Mouse (Mus musculus): ENCODE data around the gene Frmd6.

DNA sequence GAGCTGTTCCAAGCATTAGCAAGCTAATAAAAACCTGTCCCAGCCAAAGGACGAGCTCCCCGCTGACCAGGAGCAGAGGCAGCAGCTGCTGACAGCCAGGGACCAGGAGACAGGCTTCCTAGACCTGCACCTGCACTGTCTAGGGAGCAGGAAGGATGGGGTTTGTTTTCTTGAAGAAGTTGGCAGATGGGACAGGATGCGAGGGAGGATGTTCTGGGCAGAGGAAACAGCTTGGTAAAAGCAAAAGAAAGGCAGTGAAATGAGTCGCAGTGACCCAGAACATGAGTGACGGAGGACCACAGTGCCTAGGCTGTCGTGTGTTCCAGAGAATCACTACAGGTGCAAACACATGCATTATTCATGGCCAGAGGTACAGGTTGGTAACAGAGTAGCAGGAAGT is 27.7 kb downstream of the Frmd6 start:
- no peak for TF ChIP-seq CTCF (IDR thresholded peaks at IDR 0.05; ENCODE audit: control insufficient read depth, insufficient read depth, low read length)
- no peak for TF ChIP-seq POLR2A (IDR thresholded peaks at IDR 0.05; ENCODE audit: borderline replicate concordance, control insufficient read depth, low read depth, low read length)

Measured in bone marrow, adult 2 months (tissue).